17 mouse cellular contexts compared by ENCODE assay signal in genomic region chr11:41337134-41337533, GRCm38 (mm10).
DNase-seq lines count a peak whose midpoint lies in the region; ATAC-seq and TF ChIP-seq lines count a peak whose summit lies in the region.
"Had no signal": no experiment of that assay in that cellular context is flagged by ENCODE, and none has a peak within 500 bp of the region (broad histone marks: within the 10 kb centered on the region; RNA-seq: fewer than 3 reads in every experiment).

No protein-coding gene starts in this region.

- H3K4me2 ChIP-seq in liver, embryonic 12.5 days = no peak overlapping the region
- H3K4me2 ChIP-seq: forebrain, embryonic 13.5 days; midbrain, embryonic 13.5 days; neural tube, embryonic 15.5 days; stomach, embryonic 15.5 days had no signal

- peak; percentile 42 for ATAC-seq in frontal cortex, adult (ENCODE audit: low TSS enrichment)
- no peak for ATAC-seq in liver, embryonic 12.5 days
- ATAC-seq: forebrain, embryonic 13.5 days; midbrain, embryonic 13.5 days had no signal

- no peaks in the 10 kb centered on the region for H3K36me3 ChIP-seq in liver, adult 2 months (ENCODE audit: control insufficient read depth, insufficient read depth, low read length)
- H3K36me3 ChIP-seq in liver, embryonic 12.5 days = no peaks in the 10 kb centered on the region
- H3K36me3 ChIP-seq: midbrain, embryonic 13.5 days; neural tube, embryonic 15.5 days; stomach, embryonic 15.5 days had no signal

- TF ChIP-seq POLR2A in liver, adult 2 months (IDR thresholded peaks at IDR 0.05; ENCODE audit: extremely low read depth, insufficient read depth, low read length) = no peak

- no peak overlapping the region for H3K9ac ChIP-seq in liver, adult 2 months (ENCODE audit: low read depth, low read length)
- no peak overlapping the region for H3K9ac ChIP-seq in liver, embryonic 12.5 days
- H3K9ac ChIP-seq: forebrain, embryonic 13.5 days; midbrain, embryonic 13.5 days; neural tube, embryonic 15.5 days; stomach, embryonic 15.5 days had no signal

- H3K27me3 ChIP-seq in liver, adult 2 months (ENCODE audit: control insufficient read depth, insufficient read depth, low read length) = no peaks in the 10 kb centered on the region
- no peaks in the 10 kb centered on the region for H3K27me3 ChIP-seq in liver, embryonic 12.5 days (replicated peaks)
- H3K27me3 ChIP-seq: forebrain, embryonic 13.5 days; midbrain, embryonic 13.5 days; neural tube, embryonic 15.5 days; stomach, embryonic 15.5 days had no signal

- H3K4me1 ChIP-seq in liver, adult 2 months (ENCODE audit: control insufficient read depth, insufficient read depth, low read length) = no peaks in the 10 kb centered on the region
- H3K4me1 ChIP-seq in liver, embryonic 12.5 days = no peaks in the 10 kb centered on the region
- H3K4me1 ChIP-seq: forebrain, embryonic 13.5 days; neural tube, embryonic 15.5 days; stomach, embryonic 15.5 days had no signal

- H3K4me3 ChIP-seq in liver, adult 2 months (ENCODE audit: insufficient read depth, low read depth, low read length) = no peak overlapping the region
- no peak overlapping the region for H3K4me3 ChIP-seq in liver, embryonic 12.5 days
- H3K4me3 ChIP-seq: forebrain, embryonic 13.5 days; layer of hippocampus, adult 2 months; midbrain, embryonic 13.5 days; neural tube, embryonic 15.5 days; stomach, embryonic 15.5 days had no signal

- no peak for TF ChIP-seq CTCF in liver, adult 2 months (IDR thresholded peaks at IDR 0.05; ENCODE audit: low read depth, low read length)

- H3K9me3 ChIP-seq in liver, embryonic 12.5 days (replicated peaks) = no peaks in the 10 kb centered on the region
- H3K9me3 ChIP-seq: forebrain, embryonic 13.5 days; midbrain, embryonic 13.5 days; neural tube, embryonic 15.5 days; stomach, embryonic 15.5 days had no signal

- WGBS in liver, adult 2 months = 33% methylated on average over 3 of the region's 3 CpGs
- WGBS in liver, embryonic 12.5 days (ENCODE audit: insufficient replicate concordance) = 59% methylated on average over 3 of the region's 3 CpGs

- DNase-seq in frontal cortex, adult 2 months (ENCODE audit: extremely low spot score in 1 of 2, low spot score in 1 of 2) = no peak
- peak; percentile 31 for DNase-seq in liver, adult 2 months (ENCODE audit: extremely low read depth, low read depth, low spot score)
- peak; percentile 13 for DNase-seq in cerebellum, adult 8-10 months
- DNase-seq in urinary bladder, postnatal 4 days (ENCODE audit: low spot score in 2 of 2) = no peak
- DNase-seq in right cerebral cortex, adult 2 months (ENCODE audit: low spot score in 2 of 2) = no peak
- DNase-seq: gastrocnemius, postnatal 36 days; kidney, adult 11 months; lung, postnatal 14 days; thymus, adult 18-20 months; thymus, postnatal 4 days had no signal

- no peaks in the 10 kb centered on the region for H3K79me2 ChIP-seq in liver, adult 2 months (ENCODE audit: control insufficient read depth, insufficient read depth, low read length)

- no peak overlapping the region for H3K27ac ChIP-seq in liver, adult 2 months (replicated peaks; ENCODE audit: insufficient read depth, low read depth, low read length)
- no peak overlapping the region for H3K27ac ChIP-seq in liver, embryonic 12.5 days
- H3K27ac ChIP-seq: forebrain, embryonic 13.5 days; layer of hippocampus, adult 2 months; midbrain, embryonic 13.5 days; neural tube, embryonic 15.5 days; stomach, embryonic 15.5 days had no signal

Comparison
In these comparisons a context has a peak if more than half of its experiments do, and no peak if none do; other contexts are left out.
1. DNase-seq: peak in liver, adult 2 months (single experiment) and cerebellum, adult 8-10 months (single experiment); none in frontal cortex, adult 2 months (0 of 2), urinary bladder, postnatal 4 days (0 of 2) and right cerebral cortex, adult 2 months (0 of 2).